Mouse (Mus musculus) ES-E14 (cell line): ENCODE measurements at regions not wholly inside any gene's neighbourhood (a gene's known extent, or its start where the extent isn't known, plus 50 kb on each side); places are given as distances from the start of the nearest gene placed in this dataset.

ENCODE experiments used
- DNase-seq: peaks from one replicate; pipeline ENCODE4 v3.0.0-alpha.2; 2013; ENCODE audit warnings: low read depth, low spot score
- H3K27ac ChIP-seq: 2 replicates; pipeline ENCODE4 v1.5.1; 2012; ENCODE audit warnings: low read depth, mild to moderate bottlenecking, low read length, moderate library complexity, mixed read lengths; ENCODE audit not compliant: poor library complexity, insufficient read depth, severe bottlenecking
- H3K36me3 ChIP-seq: 2 replicates; pipeline ENCODE4 v1.6.1; 2012; ENCODE audit warnings: mild to moderate bottlenecking, low read length, moderate library complexity, mixed read lengths; ENCODE audit not compliant: control insufficient read depth, poor library complexity, insufficient read depth, severe bottlenecking
- H3K4me1 ChIP-seq, 2 experiments: fragments of 150-350 bp in 1 of 2; sonication (generic) in 1 of 2; 2 replicates each; pipeline ENCODE4 v1.6.1; 2012; ENCODE audit warnings: low read length in 2 of 2, mild to moderate bottlenecking in 1 of 2, mixed read lengths in 1 of 2; ENCODE audit not compliant: control insufficient read depth in 2 of 2, insufficient read depth in 2 of 2, poor library complexity in 1 of 2
- H3K4me3 ChIP-seq, 2 experiments: fragments of 150-350 bp in 1 of 2; sonication (generic) in 1 of 2; 2 replicates each; pipeline ENCODE4 v1.5.1; 2012; ENCODE audit warnings: low read length in 2 of 2, low read depth in 1 of 2, mild to moderate bottlenecking in 1 of 2, mixed read lengths in 1 of 2; ENCODE audit not compliant: insufficient read depth in 1 of 2, poor library complexity in 1 of 2, severe bottlenecking in 1 of 2
- H3K9ac ChIP-seq: 2 replicates; pipeline ENCODE4 v1.6.1; 2012; ENCODE audit warnings: low read depth, mild to moderate bottlenecking, low read length, mixed read lengths; ENCODE audit not compliant: poor library complexity, insufficient read depth, severe bottlenecking
- H3K9me3 ChIP-seq: fragments of 150-350 bp; sonication (generic); 2 replicates; pipeline ENCODE4 v1.6.1; 2012; ENCODE audit warnings: low read depth, mild to moderate bottlenecking, low read length; ENCODE audit not compliant: control insufficient read depth, insufficient read depth
- CHD2 ChIP-seq: IDR thresholded peaks from 2 replicates; pipeline ENCODE4 v1.6.1; 2014; ENCODE audit warnings: mild to moderate bottlenecking, low read depth, low read length, inconsistent platforms
- HCFC1 ChIP-seq: IDR thresholded peaks from 2 replicates; pipeline ENCODE4 v1.6.1; 2012; ENCODE audit warnings: low read length, inconsistent platforms, borderline replicate concordance; ENCODE audit not compliant: insufficient read depth
- MAFK ChIP-seq: IDR thresholded peaks from 2 replicates; pipeline ENCODE4 v1.6.1; 2014; ENCODE audit warnings: mild to moderate bottlenecking, low read depth, low read length, inconsistent platforms; ENCODE audit not compliant: insufficient read depth
- ZC3H11A ChIP-seq: IDR thresholded peaks from 2 replicates; pipeline ENCODE4 v1.6.1; 2012; ENCODE audit warnings: low read depth, mild to moderate bottlenecking, inconsistent platforms, low read length, borderline replicate concordance
- ZNF384 ChIP-seq: IDR thresholded peaks from 2 replicates; pipeline ENCODE4 v1.6.1; 2012; ENCODE audit warnings: low read depth, low read length, inconsistent platforms
- in situ Hi-C, 2 experiments: fragments of 600-800 bp; cut with MboI; formaldehyde crosslinking; loops; one replicate each; pipeline ENCODE4 v1.15.1; 2025; ENCODE audit warnings: low sequenced_read_pairs in 2 of 2, inconsistent platforms in 1 of 2; ENCODE audit not compliant: unreplicated experiment in 2 of 2

GRCm38 (mm10) chr15:86794716-86795115, 580.5 kb downstream of the Tbc1d22a start:
- no peak overlapping the region; the same call in 1 of the 2 replicates for H3K27ac ChIP-seq
- no peak for DNase-seq
- H3K4me3 ChIP-seq = no peak overlapping the region
- in situ Hi-C loops = no loop called here
- no peaks in the 10 kb centered on the region for H3K9me3 ChIP-seq
- H3K36me3 ChIP-seq = no peaks in the 10 kb centered on the region
- H3K9ac ChIP-seq = no peak overlapping the region
- no peaks in the 10 kb centered on the region for H3K4me1 ChIP-seq
- TF ChIP-seq HCFC1 = no peak
- no peak for TF ChIP-seq ZC3H11A
- no peak for TF ChIP-seq MAFK

GRCm38 (mm10) chr15:86798474-86799178, 584.4 kb downstream of the Tbc1d22a start:
- Histone ChIP-seq H3K9me3 (no peaks in the 10 kb centered on the region), H3K4me1 (no peaks in the 10 kb centered on the region), H3K4me3 (no peak overlapping the region), H3K36me3 (no peaks in the 10 kb centered on the region), H3K27ac (no peak overlapping the region), H3K9ac (no peak overlapping the region)
- TF ChIP-seq HCFC1 = no peak
- TF ChIP-seq MAFK = no peak
- TF ChIP-seq ZC3H11A = no peak
- TF ChIP-seq ZNF384 = no peak
- TF ChIP-seq CHD2 = no peak
- in situ Hi-C loops = no loop called here
- no peak for DNase-seq

- Histone ChIP-seq H3K4me3 (no peak overlapping the region), H3K27ac (no peak overlapping the region), H3K9ac (no peak overlapping the region), H3K4me1 (no peaks in the 10 kb centered on the region), H3K36me3 (no peaks in the 10 kb centered on the region), H3K9me3 (no peaks in the 10 kb centered on the region)
- no peak for TF ChIP-seq ZC3H11A
- TF ChIP-seq ZNF384 = no peak
- no peak for TF ChIP-seq CHD2
- no peak for TF ChIP-seq HCFC1
- TF ChIP-seq MAFK = no peak
- in situ Hi-C loops = no loop called here
- DNase-seq = no peak
Observed at GRCm38 (mm10) chr15:86807296-86808080, 593.2 kb downstream of the Tbc1d22a start.

- H3K27ac ChIP-seq = no peak overlapping the region
- no peaks in the 10 kb centered on the region for H3K9me3 ChIP-seq
- no peaks in the 10 kb centered on the region for H3K36me3 ChIP-seq
- H3K4me1 ChIP-seq = no peaks in the 10 kb centered on the region
- in situ Hi-C loops = no loop called here
- DNase-seq = no peak
- TF ChIP-seq MAFK = no peak
- TF ChIP-seq ZNF384 = no peak
- no peak for TF ChIP-seq HCFC1
- no peak for TF ChIP-seq CHD2
- TF ChIP-seq ZC3H11A = no peak
- H3K4me3 ChIP-seq = no peak overlapping the region
- no peak overlapping the region for H3K9ac ChIP-seq
Observed at GRCm38 (mm10) chr15:86811821-86812220, 597.6 kb downstream of the Tbc1d22a start.
